Mouse (Mus musculus) embryo, embryonic 9.5 days (tissue): ENCODE data around the gene 1810013L24Rik.
A peak's percentile ranks its signal among the peaks of the same experiment; 100 is the strongest.

Experiments
- DNase-seq: peaks from one replicate; pipeline ENCODE4 v3.0.0-alpha.2; 2017; ENCODE audit errors: extremely low spot score

1810013L24Rik gene

DNA sequence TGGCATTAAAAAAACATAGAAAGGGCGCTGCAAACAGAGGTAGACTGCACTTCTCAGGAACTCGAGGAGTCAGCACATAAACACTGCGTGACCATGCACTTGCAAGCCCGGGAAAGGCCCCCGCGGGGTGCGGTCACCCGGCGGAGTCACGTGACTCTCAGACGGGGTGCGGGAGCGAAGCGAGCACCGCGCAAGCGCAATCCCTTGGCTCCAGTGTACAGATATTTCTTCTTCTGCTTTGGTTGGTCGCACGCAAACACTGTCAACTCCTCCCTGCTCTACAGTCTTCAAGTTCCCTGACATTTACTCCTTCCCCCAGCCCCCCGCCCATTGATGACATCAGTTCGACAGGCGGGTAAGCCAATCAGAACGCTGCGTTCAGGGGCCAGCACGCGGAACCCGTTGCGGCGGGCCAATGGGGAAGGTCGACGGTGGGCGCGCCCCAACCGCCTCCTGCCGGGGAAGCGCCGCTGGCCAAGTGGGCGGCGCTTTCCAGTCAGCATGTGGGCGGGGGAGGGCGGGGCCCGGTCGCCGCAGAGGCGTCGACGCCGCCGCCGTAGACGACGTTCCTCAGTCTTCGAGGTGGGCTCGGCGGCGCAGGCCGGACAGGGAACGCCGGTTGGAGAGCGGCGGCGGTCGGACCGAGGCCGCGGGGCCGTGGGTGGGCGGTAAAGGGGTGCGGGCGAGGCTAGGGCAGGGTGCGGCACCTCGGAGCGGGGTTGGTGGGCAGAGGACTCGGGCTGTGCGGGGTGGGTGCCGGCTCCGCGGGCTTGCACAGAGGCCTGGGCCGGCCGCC, at the start of gene 1810013L24Rik:
1810013L24Rik (plus strand) TSS at position 537 of the 796 bp plus-strand sequence.
- DNase-seq = peak; percentile 98

GRCm38 (mm10) chr16:8780187-8780586, 49.7 kb upstream of the 1810013L24Rik start:
- no peak for DNase-seq

- no peak for DNase-seq
These were observed 48.7 kb upstream of the 1810013L24Rik start for GRCm38 (mm10) chr16:8781191-8781590.

- no peak for DNase-seq
These were observed 48.2 kb upstream of the 1810013L24Rik start for GRCm38 (mm10) chr16:8781660-8782059.

- no peak for DNase-seq
These were observed 46.5 kb upstream of the 1810013L24Rik start for GRCm38 (mm10) chr16:8783198-8783913.

DNA sequence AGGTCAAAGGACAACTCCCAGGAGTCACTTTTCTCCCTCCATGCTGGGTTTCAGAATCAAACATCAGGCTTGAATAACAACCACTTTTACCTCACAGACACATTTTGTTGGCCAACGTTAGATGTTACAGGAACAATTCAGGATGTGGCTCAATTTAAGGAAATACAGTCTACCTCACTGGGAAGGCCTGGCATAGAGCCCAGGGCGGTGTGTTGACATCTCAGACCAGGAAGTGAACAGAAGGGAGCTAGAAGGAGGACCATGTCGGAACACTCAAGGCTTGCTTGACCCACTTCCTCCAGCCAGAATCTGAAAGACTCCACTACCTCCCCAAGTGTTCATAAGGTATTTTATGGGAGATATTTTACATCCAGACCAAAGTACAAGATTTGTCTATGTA, 45.1 kb upstream of the 1810013L24Rik start:
- DNase-seq = no peak

GRCm38 (mm10) chr16:8790886-8791285, 39.0 kb upstream of the 1810013L24Rik start:
- DNase-seq = no peak

DNA sequence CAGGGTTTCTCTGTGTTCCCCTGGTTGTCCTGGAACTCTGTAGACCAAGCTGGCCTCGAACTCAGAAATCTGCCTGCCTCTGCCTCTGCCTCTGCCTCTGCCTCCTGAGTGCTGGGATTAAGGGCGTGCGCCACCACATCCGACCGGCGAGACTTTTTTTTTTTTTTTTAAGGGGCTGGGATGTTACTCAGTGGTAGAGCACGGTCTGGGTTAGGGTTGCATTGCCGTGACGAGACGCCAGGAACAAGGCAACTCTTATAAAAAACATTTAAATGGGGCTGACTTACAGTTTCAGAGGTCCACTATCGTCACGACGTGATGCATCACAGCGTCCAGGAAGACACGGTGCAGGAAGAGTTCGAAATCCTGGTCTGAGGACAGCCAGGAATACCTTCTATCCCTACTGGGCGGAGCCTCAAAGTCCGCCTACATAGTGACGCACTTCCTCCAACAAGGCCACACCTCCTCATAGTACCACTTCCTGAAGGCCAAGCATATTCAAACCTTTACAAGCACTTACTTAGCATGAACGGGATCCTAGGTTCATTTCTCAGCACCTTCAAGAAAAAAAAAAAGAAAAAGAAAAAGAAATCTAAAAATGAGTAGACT, 37.8 kb upstream of the 1810013L24Rik start, which contains the start of gene Usp7:
Usp7 (minus strand) TSS at position 360 of the 609 bp plus-strand sequence.
- DNase-seq = no peak

GRCm38 (mm10) chr16:8794952-8795351, 34.9 kb upstream of the 1810013L24Rik start:
- DNase-seq = peak; percentile 19

- no peak for DNase-seq
These were observed 34.0 kb upstream of the 1810013L24Rik start for GRCm38 (mm10) chr16:8795906-8796305.

DNA sequence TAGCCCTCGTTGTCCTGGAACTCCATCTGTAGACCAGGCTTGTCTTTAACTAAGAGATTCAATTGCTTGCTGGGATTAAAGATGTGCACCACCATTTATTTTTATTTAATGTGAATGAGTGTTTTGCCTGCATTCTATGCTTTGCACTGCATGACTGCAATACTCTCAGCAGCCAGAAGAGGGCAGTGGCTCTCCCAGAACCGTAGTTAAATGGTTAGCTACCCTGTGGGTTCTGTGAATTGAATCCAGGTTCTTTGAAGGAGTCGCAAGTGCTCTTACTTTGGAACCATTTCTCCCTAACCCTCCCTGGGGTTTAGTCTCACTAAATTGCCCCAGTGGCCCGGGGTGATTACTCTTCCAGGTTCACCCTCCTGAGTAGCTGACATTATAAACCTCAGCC, 23.2 kb upstream of the 1810013L24Rik start:
- peak; percentile 53 for DNase-seq

- no peak for DNase-seq
These were observed 19.3 kb upstream of the 1810013L24Rik start for GRCm38 (mm10) chr16:8810399-8811127.

DNA sequence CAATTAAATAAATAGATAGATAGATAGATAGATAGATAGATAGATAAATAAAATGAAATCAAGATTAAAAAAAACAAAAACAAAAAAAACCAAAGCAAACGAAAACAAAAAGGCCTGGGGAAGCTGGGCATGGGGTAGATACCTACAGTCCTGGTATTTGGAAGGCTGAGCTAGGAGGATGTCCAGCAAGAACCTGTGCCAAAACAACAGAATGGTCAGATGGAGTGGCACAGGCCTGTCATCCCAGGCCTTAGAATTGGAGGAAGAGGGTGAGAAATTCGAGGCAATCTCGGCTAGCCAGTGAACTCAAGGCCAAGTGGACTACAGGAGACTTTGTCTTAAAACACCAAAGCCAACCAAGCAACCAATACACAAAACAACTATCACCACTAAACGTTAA, 12.0 kb upstream of the 1810013L24Rik start:
- no peak for DNase-seq

DNA sequence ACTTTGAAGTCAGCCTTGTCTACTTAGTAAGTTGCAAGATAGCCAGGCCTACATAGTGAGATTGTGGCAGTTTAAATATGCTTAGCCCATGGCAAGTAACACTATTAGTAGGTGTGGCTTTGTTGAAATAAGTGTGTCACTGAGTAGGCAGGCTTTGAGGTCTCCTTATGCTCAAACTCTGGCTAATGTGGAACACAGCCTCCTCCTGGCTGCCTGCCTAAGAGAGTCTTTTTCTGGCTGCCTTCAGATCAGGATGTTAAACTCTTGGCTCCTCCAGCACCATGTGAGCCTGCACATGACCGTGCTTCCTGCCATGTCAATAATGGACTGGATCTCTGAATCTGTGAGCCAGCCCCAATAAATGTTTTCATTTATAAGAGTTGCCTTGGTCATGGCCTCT, 8.5 kb upstream of the 1810013L24Rik start:
- DNase-seq = no peak

- DNase-seq = no peak
These were observed 7.3 kb upstream of the 1810013L24Rik start for GRCm38 (mm10) chr16:8822586-8822985.

DNA sequence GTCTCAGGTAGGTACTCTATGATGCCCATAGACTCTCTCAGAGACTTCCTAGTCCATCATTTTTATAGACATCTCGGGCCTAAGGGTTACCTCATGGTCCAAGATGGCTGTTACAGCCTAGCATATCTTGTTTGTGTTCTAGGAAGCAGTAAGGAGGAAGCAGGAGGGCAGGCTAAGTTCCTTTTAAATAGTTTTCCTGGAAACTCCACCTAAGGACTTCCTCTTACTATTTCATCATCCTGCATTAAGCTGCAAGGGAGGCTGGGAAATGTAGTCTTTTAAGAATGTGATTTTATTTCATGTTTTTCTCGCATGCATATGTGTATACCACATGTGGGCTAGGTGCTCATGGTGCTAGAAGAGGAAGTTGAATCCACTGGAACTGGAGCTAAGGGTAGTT, 6.2 kb upstream of the 1810013L24Rik start:
- DNase-seq = no peak

GRCm38 (mm10) chr16:8827366-8827765, 2.5 kb upstream of the 1810013L24Rik start:
- DNase-seq = no peak

DNA sequence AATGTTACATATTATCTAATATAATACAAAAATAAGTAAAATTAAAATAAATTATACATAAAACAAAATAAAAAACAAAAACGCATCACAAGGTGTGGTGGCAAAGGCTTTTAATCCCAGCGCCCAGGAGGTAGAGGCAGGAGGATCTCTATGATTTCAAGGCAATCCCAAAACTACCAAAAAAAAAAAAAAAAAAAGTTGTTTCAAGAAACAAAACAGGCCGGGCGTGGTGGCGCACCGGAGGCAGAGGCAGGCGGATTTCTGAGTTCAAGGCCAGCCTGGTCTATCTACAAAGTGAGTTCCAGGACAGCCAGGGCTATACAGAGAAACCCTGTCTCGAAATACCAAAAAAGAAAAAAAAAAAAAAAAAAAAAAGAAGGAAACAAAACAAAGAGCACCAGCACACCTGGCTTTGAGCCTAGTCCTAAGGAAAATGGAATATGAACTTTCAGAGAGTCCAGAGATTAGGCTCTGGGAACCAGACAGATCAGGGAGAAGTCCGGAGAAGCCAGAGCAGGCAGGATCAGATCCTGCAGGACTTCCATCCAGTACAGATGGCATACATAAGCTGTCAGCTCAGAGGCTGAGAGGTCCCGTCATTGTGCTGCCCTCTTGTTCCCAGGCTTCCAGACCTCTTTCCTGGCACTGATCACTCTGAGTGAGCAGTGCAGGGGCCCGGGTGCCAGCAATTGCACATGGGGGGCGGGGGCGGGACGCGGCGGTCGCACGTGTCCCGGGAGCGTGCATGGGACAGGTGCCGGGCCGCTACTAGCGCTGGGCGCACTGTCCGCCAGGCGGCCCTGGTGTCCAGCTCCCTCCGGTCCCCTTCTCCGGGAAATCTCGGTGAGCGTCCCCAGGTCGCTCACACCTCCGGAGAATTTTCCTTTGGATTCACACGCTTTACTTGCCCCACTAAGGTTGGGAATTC, 1.0 kb upstream of the 1810013L24Rik start:
- DNase-seq = no peak

DNA sequence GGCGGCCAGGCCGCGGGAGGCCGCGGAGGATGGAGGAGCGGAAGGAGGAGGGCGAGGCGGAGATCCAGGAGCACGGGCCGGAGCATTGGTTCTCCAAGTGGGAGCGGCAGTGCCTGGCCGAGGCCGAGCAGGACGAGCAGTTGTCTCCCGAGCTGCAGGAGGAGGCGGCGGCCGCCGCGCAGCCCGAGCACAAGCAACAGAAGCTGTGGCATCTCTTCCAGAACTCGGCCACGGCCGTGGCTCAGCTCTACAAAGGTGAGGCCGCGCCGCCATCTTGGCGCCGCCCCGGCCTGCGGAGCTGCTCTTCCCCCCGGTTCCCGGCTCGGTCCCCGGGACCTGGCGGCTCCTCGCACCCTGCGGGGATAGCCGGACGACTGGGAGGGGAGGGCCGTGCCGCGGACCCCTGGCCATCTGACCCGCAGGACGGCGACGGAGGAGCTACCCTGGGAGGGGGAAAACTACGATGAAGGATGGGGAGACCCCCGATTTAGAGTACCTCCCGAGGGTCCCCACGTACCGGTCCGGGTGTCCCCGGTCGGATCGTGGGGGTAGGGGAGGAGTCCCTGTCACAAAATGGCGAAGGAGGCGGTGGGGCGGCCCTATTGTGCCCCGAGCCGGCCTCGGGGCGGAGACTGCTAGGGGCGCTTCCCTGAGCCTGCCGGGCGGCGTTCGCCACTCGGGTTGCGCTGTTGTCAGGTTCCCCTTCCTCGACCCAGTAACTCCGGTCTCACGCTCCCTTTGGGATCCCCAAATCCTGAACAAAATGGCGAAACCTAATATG, 721 bp downstream of the 1810013L24Rik start:
- peak; percentile 69 for DNase-seq

DNA sequence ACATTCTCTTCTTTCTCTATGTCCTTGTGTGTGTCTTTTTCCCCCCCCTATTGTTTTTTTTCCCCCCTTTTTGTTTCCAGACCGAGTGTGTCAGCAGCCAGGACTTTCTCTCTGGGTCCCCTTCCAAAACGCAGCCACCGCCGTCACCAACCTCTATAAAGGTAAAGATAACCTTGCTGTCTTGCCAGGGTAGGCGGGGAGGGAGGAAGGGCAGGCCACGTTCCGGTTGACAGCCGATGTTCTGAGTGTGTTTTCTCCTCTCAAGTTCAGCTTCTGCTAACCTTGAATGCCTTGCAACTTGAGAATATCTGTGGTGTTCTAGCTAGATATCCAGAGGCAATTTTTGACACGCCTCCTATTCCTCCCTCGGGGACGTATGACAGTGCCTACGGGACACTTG, 1.3 kb downstream of the 1810013L24Rik start:
- DNase-seq = peak; percentile 23
